Mouse (Mus musculus) liver, embryonic 14.5 days (tissue): ENCODE measurements at regions not wholly inside any gene's neighbourhood (a gene's known extent, or its start where the extent isn't known, plus 50 kb on each side); places are given as distances from the start of the nearest gene placed in this dataset.

Source experiments
- CTCF ChIP-seq: IDR thresholded peaks from 2 replicates; pipeline ENCODE4 v1.5.1; 2016; ENCODE audit warnings: antibody characterized with exemption, low read depth, control low read depth
- EP300 ChIP-seq: IDR thresholded peaks from 2 replicates; pipeline ENCODE4 v1.6.1; 2016; ENCODE audit warnings: antibody characterized with exemption, low read depth

GRCm38 (mm10) chr7:124941527-124941926, 502.9 kb upstream of the Kdm8 start:
- no peak for TF ChIP-seq CTCF
- TF ChIP-seq EP300: no peak
